Comparison of ENCODE assay signal across 10 mouse cellular contexts in the genomic region with DNA sequence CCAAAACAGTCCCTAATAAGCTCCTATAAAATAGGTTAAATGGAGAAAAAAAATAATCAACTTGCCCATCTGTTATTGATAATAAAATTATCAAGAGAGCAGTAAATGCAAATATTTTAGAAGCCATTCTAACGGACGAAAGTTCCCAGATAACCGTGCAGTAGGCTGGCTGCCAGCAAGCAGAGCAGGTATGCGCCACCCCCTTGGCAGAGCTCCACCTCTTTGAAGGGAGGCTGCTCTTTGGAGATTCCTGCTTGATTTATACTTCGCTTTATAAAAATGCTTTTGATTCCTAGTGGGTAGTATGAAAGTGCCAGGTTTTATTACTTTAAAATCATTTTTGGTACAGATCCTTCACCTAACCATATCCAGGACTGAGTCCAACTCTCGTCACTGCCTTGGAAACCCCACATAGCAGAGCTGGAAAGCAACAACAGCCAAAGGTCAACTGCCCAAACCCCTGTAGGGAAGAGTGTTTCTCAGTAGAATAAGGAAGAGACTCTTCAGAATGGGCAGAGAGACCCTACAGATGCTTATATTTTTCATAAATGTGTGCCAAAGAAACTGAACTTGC.
A peak's percentile ranks its signal among the peaks of the same experiment; 100 is the strongest.
DNase-seq lines count a peak whose midpoint lies in the region; ATAC-seq and TF ChIP-seq lines count a peak whose summit lies in the region.
"Had no signal": no experiment of that assay in that cellular context is flagged by ENCODE, and none has a peak within 500 bp of the region (broad histone marks: within the 10 kb centered on the region; RNA-seq: fewer than 3 reads in every experiment).

No protein-coding gene starts in this region.

- no peak overlapping the region for H3K9ac ChIP-seq in hindbrain, embryonic 14.5 days
- H3K9ac ChIP-seq in hindbrain, embryonic 12.5 days, result no peak overlapping the region
- H3K9ac ChIP-seq in kidney, embryonic 16.5 days (replicated peaks; ENCODE audit: low read length), result no peak overlapping the region
- H3K9ac ChIP-seq: liver, embryonic 14.5 days had no signal

- WGBS in hindbrain, embryonic 14.5 days, result 34% methylated on average over 6 of the region's 6 CpGs
- 48% methylated on average over 6 of the region's 6 CpGs for WGBS in hindbrain, embryonic 12.5 days
- WGBS in kidney, embryonic 16.5 days, result 43% methylated on average over 6 of the region's 6 CpGs
- WGBS in thymus, adult 2 months, result 78% methylated on average over 6 of the region's 6 CpGs

- H3K4me1 ChIP-seq in hindbrain, embryonic 14.5 days (replicated peaks; ENCODE audit: control insufficient read depth, insufficient read depth, low read length), result peaks cover 47% of the 10 kb centered on the region
- H3K4me1 ChIP-seq in hindbrain, embryonic 12.5 days, result peaks cover 28% of the 10 kb centered on the region
- H3K4me1 ChIP-seq in kidney, embryonic 16.5 days (ENCODE audit: insufficient read depth, low read length), result peaks cover 24% of the 10 kb centered on the region
- no peaks in the 10 kb centered on the region for H3K4me1 ChIP-seq in thymus, adult 2 months (replicated peaks; ENCODE audit: control insufficient read depth, insufficient read depth, low read length)

- no peak for TF ChIP-seq POLR2A in thymus, adult 2 months (IDR thresholded peaks at IDR 0.05; ENCODE audit: control insufficient read depth, extremely low read depth, insufficient read depth, low read length, poor library complexity)

- no peaks in the 10 kb centered on the region for H3K27me3 ChIP-seq in hindbrain, embryonic 14.5 days (ENCODE audit: control insufficient read depth, insufficient read depth, low read length)
- H3K27me3 ChIP-seq in hindbrain, embryonic 12.5 days, result no peaks in the 10 kb centered on the region
- no peaks in the 10 kb centered on the region for H3K27me3 ChIP-seq in kidney, embryonic 16.5 days (ENCODE audit: insufficient read depth, low read length)
- H3K27me3 ChIP-seq in thymus, adult 2 months (ENCODE audit: control insufficient read depth, insufficient read depth, low read length), result no peaks in the 10 kb centered on the region

- H3K4me3 ChIP-seq in hindbrain, embryonic 14.5 days (replicated peaks; ENCODE audit: low read length), result no peak overlapping the region
- H3K4me3 ChIP-seq in hindbrain, embryonic 12.5 days, result no peak overlapping the region
- no peak overlapping the region for H3K4me3 ChIP-seq in kidney, embryonic 16.5 days (ENCODE audit: low read length)
- no peak overlapping the region for H3K4me3 ChIP-seq in thymus, adult 2 months (ENCODE audit: control insufficient read depth, insufficient read depth, low read length)

- peak overlapping the region; percentile 31; the same call in 1 of the 2 replicates for H3K4me2 ChIP-seq in hindbrain, embryonic 14.5 days (replicated peaks)
- H3K4me2 ChIP-seq in hindbrain, embryonic 12.5 days (replicated peaks), result no peak overlapping the region
- H3K4me2 ChIP-seq in kidney, embryonic 16.5 days (replicated peaks; ENCODE audit: low read depth, low read length), result no peak overlapping the region

- no peaks in the 10 kb centered on the region for H3K9me3 ChIP-seq in hindbrain, embryonic 14.5 days (ENCODE audit: control insufficient read depth, low read length)
- no peaks in the 10 kb centered on the region for H3K9me3 ChIP-seq in hindbrain, embryonic 12.5 days (replicated peaks)
- no peaks in the 10 kb centered on the region for H3K9me3 ChIP-seq in kidney, embryonic 16.5 days (ENCODE audit: low read length)
- H3K9me3 ChIP-seq: G1E had no signal

- no peak overlapping the region for H3K27ac ChIP-seq in hindbrain, embryonic 14.5 days
- no peak overlapping the region for H3K27ac ChIP-seq in hindbrain, embryonic 12.5 days
- H3K27ac ChIP-seq in kidney, embryonic 16.5 days (ENCODE audit: low read length), result 0 out of 2 replicates have a peak overlapping the region, but pooled peaks have one; percentile 34
- H3K27ac ChIP-seq in thymus, adult 2 months (ENCODE audit: control insufficient read depth, insufficient read depth, low read length), result no peak overlapping the region
- H3K27ac ChIP-seq: liver, embryonic 14.5 days had no signal

- H3K36me3 ChIP-seq in hindbrain, embryonic 14.5 days (replicated peaks; ENCODE audit: control insufficient read depth, insufficient read depth), result no peaks in the 10 kb centered on the region
- no peaks in the 10 kb centered on the region for H3K36me3 ChIP-seq in hindbrain, embryonic 12.5 days
- no peaks in the 10 kb centered on the region for H3K36me3 ChIP-seq in kidney, embryonic 16.5 days (ENCODE audit: insufficient read depth, low read length)
- H3K36me3 ChIP-seq in thymus, adult 2 months (ENCODE audit: control insufficient read depth, insufficient read depth, low read length), result no peaks in the 10 kb centered on the region
- H3K36me3 ChIP-seq: G1E had no signal

- no peak for TF ChIP-seq CTCF in thymus, adult 2 months (IDR thresholded peaks at IDR 0.05; ENCODE audit: borderline replicate concordance, control insufficient read depth, extremely low read depth, insufficient read depth, low read length, poor library complexity)

- ATAC-seq in hindbrain, embryonic 14.5 days (ENCODE audit: low FRiP score), result no peak
- ATAC-seq in hindbrain, embryonic 12.5 days (ENCODE audit: low FRiP score), result no peak
- ATAC-seq in kidney, embryonic 16.5 days (ENCODE audit: low FRiP score, low TSS enrichment), result no peak

- DNase-seq in hindbrain, embryonic 14.5 days (ENCODE audit: low spot score), result peak; percentile 58
- peak; percentile 56 to 58 for DNase-seq in adrenal gland, adult 18-20 months (ENCODE audit: low spot score in 2 of 2)
- DNase-seq in cerebellum, adult 18-20 months, result peak; percentile 86 to 87
- no peak for DNase-seq in thymus, postnatal 25 days
- no peak for DNase-seq in layer of hippocampus, adult 9-11 months
- no peak for DNase-seq in thymus, adult 2 months

Comparison
In these comparisons a context has a peak if more than half of its experiments do, and no peak if none do; other contexts are left out.
1. DNase-seq: peak in hindbrain, embryonic 14.5 days (single experiment), adrenal gland, adult 18-20 months (2 of 2) and cerebellum, adult 18-20 months (2 of 2); none in thymus, postnatal 25 days (single experiment), layer of hippocampus, adult 9-11 months (single experiment) and thymus, adult 2 months (single experiment).